Mouse (Mus musculus) cerebellum, postnatal 14 days (tissue): Measurements from ENCODE around the gene Mecom.

Experiments used
- DNase-seq, 2 experiments: peaks; one replicate each; pipeline ENCODE4 v3.0.0; 2021; ENCODE audit warnings: mixed read lengths in 2 of 2

The Mecom gene

DNA sequence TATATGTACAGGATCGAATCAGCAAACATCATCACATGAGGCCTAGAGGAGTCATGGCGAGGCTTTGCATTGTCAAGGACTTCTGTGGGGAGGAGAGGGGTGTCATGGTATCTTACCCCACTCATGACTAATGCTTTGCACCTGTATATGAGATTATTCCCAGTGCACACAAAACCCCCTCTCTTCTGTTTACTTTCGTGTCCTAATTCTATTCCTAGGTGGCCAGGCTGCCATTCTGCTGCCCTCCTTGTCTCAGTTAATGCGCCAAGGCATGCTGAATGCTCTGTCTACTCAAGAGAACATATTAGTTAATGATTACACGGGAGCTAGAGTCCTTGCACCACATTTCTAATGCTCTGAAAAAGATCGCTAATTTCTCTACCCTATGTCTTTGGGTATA, 412.0 kb downstream of the Mecom start:
- no peak for DNase-seq

DNA sequence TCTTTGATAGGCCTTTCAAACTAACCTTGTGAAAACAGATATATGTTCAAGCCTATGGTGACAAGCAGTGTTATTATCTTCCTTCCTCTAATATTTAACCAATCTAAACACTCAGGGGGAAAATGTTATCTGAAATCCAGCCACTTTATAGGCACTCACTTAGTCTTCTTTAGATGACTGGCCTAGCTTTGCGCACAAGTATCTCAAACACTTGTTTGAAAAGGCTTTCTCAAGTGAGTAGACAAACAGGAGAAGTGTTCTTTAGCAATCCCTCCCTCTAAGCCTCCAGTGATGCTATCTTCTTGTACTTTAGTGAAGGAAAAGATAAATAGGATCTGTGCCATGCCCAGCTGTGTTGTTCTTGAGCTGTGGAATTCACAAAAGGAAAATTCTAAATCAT, 412.7 kb downstream of the Mecom start:
- no peak for DNase-seq

DNA sequence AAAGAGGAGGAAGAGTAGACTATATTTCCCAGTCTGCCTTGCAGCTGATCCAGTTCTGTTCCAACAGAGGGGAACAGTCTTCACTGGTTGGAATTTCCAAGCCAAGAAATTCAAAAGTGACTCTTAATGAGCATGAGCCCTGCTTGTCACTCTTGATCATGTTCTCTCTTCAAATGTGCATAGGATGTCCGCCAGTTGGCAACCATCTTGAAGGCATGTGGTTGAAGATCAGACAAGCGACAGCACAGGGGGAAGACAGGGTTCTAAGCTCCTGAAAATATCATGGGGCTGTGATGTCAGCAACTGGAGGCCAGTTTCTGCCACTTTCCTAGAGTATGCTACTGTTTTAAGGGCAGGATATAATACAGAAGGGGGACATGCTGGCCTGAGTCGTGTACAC, 414.8 kb downstream of the Mecom start:
- peak; percentile 62 to 63 for DNase-seq

DNA sequence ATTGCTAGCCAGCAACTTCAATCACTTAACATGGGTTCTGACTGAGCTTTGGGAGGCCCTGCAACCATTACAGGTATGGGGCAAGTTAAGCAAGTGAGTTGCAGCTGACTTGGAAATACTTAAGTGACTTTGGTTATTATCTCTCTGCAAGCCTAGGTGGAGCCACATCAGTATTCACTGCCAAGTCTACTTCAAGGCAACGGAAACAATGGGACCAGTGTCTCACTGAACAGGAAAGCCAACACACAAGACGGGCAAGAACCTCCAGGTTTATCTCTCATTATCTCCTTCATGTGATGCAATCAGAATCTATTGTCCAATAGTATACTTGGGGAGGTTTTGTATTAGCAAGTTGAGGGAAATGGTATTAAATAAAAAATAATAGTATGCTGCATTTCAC, 415.4 kb downstream of the Mecom start:
- no peak for DNase-seq

DNA sequence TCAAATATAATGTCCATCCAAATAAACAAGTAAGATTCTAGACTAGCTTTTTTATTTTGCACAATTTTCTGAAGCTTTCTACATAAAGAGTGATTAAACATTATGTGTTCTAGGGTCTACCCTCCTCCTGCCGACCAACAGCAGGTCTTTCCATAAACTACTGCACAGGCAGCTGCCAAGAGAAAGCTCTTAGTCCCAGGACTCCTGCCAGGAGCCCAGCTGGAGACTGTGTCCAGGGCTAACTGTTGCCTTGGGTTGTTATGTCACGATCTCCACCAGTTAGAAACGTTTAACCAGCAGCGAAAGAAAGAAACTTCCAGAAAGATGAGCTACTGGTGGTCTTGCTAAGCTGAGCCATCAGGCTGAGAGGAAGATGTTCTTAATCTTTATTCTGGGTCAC, 417.3 kb downstream of the Mecom start:
- peak; percentile 54 to 65 for DNase-seq

DNA sequence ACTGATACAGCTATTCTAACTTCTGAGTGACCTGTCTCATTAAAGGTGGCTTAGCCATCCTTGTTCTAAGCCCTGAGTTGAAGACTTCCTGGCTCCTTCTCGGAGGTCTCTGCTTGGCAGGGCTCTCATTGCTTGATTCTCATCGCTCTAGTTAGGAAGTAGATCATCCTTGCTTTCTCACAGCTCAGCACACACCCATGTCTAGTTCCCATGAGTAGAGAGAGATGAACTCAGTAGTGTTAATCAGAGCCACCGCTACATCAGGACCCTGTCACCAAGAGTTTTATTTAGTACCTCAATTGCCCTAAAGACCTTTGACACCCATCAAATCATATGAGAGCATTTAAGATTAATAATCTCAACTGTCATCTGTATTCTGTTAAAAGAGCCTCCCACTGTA, 425.2 kb downstream of the Mecom start:
- no peak for DNase-seq

DNA sequence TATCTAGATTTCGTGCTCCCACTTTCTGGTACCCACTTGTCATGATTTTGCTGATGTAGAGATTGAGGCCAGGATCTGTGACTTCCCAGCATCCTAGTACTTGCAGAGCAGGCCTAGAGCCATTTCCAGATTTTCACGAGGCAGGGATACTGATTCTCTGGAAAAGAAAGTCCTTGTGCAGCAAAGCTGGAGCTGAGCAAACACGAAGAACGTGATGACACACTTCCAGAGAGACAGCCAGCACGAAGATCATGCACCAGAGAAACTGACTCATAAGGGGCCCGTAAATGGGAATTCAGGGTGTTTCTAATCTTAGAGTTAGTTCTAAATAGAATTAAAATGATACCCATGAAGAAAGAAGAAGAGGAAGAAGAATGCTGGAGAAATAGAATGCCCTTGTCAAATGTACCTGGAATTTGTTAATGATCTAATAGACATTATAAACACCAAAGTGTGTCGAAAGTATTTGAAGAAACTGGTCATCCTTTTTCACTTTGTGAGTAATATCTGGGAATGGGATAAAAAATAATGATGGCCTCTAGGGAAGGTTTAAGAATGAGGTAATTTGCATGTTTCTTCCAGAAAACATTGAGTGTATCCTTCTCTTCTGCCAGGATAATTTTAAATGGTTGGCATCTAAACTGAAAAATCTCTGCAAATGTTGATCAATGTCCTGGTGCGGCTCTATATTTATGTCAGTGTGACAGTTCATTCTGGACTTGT, 426.9 kb downstream of the Mecom start:
- DNase-seq, result no peak

DNA sequence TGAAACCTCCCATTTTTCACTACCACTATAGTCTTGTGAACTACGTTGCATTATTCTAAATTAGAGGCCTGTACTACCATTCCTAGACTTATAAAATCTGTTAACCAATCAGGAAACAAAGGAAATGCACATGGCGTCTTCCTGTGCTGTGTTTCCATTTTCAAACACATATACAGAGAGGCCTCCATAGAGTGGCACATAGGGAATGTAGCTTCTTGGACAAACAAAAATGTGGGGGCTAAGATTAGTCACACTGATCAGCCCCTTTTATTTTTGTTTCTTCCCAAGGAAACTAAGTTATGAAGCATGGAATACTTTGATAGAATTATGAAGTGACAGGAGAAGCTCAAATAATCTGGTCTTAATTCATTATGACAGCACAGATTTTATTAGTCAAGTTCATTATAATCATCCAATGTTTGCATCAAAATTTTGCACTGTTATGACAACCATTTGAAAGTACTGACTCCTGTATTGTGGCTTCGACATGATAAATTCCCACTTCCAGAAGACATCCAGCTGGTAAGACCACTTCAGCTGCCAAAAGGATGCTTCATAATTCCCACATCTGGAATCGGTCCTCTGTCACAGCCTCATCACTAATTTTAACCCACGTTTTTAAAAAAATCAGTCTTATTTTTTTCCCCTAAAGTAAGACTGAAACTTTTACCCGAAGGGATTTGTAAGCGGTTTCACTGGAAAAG, 429.1 kb downstream of the Mecom start:
- DNase-seq, result no peak

DNA sequence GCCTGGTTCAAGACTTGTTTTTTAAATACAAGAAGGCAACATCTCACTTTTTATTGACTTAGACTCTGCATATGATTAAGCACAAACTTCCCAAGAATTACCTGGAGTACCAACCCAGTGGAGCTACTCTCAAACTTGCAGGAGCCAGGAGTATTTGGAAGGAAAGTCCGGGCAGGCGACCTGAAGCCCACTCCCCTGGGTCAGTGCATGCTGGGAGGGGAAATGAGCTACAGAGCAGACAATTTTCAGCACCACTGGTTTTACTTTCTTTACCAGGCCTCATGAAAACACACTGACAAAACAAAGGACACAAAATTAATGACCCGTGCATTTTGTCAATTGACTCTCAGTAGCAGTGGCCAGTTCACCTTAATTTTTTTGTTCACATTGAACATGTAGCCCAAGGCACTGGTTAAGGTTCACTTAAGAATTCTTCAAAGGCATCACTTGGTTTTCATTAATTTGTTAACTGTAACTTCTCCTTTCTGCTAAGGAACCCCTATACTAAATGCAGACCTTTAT, 434.5 kb downstream of the Mecom start:
- DNase-seq, result no peak

DNA sequence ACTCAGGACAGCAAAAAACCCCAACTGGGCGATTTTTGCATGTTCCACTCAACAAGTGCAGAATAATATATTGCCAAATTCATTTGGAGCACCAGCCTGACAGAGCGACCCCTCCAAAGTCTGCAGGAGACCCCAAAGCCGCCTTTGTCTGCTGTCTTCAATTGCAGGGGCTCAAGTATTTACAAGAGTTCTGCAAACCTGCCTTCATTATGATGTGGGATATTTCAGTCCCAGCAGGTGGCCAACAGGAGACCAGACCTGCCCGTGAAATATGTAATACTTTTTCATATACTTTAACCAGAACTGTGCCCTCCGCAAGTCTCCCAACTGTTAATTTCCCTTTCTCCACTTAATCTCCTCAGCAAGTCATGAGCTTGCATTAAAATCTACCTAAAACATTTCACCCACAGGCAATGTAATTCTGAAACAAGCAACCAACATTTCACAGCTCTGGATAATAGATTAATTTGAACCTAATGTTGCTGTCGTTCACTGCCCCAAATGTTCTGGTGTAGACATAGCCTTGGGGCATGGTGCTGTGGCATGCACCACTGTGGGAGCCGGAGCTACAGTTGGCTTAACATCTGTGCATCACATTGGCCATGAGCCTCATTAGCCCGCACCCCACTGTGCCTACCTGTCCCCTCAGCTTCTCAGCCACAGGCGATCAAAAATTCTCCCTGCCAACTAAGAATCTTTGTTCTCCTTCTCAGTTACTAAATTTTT, 439.7 kb downstream of the Mecom start:
- DNase-seq, result no peak

DNA sequence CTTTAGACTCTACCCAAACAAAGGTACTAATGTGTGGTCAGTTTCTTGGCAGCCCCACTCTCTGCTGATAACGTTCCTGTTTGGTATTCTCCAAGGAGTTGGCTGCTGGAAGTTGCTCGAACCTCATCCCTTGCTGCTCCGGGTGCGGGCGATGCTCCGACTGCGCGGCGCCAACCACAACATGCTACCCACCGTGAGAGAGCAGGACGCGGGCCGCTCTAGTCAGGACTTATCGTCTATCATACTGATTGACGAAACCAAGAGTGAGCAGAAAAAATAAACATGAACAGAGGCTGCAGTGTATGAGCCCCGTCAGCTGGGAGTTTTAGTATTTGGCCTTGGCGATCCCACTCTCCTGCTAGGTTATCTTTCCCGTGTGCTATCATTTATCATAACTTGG, 441.3 kb downstream of the Mecom start:
- no peak for DNase-seq

DNA sequence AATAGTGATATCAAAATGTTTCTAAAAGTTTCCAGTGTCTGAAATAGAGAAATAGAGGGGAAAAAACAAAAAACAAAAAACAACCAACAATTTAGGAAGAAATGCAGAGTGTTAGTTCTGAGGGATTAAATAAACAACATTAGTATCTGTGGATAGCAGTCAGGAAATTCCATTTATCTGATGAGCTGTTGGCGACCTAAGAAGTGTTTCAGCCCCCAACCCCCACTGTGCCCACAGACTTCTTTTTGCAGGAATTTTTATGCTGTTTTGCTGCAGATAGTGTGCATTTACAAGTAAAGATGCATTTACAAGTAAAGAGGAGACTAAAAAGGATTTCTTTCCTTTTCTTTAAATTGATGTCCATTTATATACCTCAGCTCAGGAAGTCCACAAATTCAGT, 441.9 kb downstream of the Mecom start:
- DNase-seq, result no peak

DNA sequence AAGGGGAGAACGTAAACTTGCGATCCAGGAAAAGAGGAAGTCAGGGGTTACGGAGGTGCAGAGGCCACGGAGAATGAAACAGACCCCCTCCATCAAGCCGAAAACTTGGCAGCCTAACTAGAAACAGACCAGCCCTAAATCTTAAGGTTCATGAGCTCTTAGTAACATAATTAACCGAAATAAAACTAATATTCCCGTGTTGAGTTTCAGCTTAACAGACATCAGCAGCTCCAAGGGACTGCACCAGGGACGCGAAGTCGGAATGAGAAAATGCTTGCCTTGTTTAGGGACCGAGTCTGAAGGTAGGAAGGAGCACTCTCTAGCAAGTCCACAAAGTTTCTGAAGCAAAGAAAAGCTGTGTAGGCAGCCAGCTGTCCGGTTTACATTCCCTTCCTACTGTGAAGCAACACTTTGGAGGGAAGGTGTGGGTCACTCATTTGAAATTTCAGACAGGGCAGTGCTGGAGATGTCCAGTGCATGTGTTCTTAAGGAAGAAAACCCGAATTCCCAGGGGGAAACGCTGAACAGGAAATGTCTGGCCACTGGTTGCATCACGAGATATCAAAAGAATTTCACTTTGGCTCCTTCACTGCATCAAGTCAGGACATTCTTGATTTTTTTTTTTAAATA, 442.5 kb downstream of the Mecom start:
- DNase-seq, result no peak

DNA sequence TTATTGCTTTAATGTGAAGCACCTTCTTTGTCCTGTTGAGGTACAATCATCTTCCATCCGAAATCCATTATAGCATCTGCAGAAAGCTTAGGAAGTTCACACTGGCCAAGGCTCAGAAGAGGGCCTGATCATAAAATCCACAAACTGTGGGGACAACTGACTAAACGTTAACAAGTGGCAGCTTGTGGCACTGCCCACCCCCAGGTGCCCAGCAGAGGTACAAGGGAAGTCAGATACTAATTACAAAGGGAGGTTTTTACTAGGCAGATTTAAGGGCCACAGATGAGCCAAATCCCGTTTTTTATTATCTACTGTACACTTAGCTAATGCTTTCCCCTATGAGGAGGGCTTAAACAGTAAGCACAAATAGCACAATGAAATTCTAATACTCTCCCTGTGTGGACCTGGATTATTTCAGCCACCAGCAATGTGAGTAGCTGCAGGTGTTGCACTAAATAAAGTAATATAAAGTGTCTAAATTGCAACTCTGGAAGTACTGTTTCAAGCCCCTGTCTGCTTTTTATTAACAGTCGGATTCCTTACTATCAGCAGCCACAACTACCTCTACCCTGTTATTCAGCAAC, 443.2 kb downstream of the Mecom start:
- DNase-seq, result no peak

DNA sequence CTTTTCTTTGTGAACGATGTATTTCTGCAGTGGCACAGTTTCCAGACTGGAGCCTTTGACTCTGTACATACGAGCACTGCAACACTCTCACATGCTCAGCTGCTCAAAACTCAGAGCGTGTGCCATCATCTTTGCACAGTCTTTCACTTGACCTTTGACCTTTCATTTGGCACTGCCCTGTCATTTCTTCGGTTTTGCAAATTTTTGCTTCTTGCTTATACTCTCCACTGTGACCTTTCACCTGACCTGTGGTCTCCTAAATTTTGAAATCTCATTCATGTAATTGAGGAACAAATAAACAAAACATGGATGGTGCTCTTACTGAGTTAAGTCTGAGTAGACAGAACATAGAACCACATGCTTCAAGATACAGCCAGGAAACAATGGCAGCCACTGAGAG, 446.7 kb downstream of the Mecom start:
- DNase-seq, result no peak

DNA sequence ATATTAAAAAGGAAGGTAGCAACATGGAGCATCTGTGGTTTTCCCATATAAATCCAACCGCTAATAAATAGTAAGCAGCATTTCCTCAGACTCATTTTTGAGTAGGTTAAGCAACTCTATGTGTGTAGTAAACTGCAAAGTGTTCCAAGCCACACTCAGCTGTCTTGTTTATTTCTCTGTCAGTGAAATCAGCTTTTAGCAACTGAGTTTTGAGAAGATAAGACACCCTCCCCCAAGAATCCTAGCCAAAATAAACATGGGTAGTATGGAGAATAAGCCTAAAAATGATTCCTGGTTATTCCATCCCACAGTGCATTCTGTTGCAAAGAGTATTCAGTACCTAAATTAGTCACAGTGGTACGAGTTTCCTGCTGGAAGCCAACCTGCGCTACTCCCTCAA, 450.1 kb downstream of the Mecom start:
- DNase-seq, result no peak

DNA sequence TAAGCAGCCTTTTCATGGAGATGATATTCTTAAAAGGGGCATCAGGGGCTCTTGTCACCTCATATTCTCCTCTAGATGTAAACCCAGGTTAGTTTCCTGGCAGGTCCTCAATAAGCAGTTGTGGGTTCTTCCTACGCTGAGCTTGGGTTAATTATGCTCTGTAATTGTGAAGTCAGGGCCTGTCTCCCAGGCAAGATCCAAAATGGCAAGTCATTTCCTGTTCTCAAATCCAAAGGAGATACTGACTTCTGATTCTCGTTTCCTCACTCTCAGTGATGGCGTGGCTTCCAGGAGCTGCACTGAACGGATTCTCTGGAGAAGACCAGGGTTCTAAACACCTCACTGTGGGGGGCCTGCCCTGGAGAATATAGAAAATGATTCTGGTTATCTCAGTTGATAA, 450.7 kb downstream of the Mecom start:
- DNase-seq, result no peak

DNA sequence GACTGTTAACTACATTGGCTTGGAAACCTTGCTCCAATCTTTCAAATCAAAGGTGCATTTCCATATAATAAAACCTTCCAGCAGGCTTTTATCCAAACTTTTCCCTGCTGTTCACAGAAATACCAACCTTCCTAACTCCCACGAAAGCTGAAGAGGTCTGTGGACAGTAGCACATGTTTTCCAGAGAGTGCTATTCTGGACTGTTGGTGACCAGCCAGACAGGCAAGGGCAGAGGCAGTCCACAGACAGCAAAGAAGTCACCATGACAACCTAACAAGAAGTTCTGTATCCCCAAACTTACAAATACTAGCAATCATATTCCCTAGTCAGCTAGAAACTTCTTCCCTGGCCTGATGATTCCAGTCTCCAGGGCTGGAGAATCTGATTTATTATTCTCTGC, 454.8 kb downstream of the Mecom start:
- no peak for DNase-seq

DNA sequence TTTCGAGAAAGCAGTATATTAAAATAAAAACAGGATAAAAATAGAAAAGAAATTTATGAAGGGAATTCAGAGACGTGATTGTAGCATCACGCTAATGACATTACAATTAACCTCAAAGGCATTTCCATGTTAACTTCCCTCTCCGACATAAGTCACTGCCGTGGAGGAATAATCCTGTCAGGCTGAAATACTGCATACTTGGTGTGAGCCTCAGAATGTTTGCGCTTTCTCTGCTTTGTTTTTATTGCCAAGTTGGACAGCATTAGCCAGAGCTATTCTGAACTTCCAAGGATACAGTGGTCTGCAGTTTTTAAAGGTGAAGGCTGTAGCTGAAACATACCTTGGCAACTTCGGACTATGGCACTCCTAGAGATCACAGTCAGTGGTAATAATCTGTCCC, 455.3 kb downstream of the Mecom start:
- DNase-seq, result no peak

DNA sequence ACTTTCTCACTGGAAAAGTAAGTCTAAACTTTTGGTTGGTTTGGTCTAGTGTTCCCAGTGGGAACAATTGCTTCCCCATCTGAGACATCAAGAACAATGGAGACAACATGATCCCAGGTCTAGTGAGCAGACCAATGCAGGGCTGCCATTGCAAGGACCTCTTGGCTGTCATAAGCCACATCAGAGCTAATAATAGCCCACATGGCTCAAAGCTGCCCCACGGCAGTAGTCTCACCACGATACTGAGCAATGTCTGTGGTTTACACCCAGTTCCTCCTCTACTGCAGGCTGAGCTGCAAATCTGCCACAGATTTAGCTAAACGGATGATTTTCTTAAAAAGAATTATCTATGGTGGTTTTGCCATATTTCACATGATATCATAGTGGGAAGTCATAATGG, 455.9 kb downstream of the Mecom start:
- DNase-seq, result no peak

DNA sequence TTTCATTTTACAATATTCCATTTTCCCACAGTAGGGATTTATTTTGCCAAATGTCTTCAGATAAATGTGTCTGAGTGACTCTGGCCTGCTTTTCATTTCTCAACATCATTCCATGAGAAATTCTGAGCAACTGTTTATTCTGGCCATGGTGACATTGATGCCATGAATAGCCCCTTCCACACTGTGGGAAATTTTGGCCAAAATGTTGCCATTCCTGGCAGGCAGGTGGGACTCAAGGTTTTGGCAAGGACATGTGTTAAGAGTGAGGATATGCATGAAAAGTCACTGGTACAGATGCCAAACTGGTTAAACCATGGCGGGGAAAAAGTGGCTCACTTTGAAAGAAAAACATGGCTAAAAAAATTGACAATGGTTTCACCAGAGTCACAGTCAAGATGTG, 456.4 kb downstream of the Mecom start:
- DNase-seq, result peak in 1 of 2 experiments; percentile 6

DNA sequence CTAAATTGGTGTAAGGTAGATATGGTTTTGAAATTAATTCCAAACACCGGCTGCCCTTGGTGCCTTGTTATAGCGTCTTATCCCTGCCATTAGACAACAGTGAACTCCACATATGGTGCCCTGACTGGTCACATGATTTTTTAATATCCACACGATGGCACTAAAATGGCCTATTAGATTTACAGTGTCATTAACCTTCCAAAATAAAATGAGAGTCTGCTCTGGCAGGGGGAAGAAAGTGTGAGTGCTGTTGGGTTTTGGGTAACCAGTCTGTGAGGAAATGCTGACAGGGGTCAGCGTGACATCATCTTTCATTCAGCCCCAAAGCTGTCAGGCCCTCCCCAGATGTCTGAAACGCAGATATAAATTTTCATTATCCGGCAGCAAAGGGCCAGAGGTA, 461.7 kb downstream of the Mecom start:
- DNase-seq, result no peak

DNA sequence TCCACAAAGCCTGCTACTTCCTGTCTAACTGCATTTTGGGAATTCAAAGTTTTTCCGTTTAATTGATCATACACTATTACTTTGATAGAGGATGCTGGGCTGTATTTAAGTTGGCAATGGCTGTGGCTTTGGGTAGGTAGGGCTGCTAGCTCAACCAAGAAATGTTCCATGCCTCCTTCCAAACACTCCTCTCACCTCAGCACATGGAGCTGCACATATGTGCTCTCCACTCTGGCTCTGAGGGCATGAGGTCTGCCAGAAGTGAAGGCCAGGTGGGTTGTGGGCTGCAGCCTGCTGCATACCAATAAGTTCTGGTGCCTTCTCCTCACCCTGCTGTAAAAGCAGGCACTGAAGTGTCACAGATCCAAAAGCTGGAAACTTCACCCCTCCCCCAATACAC, 464.0 kb downstream of the Mecom start:
- DNase-seq, result no peak
